Mouse (Mus musculus): Measurements from ENCODE around the gene Lgsn.

DNA sequence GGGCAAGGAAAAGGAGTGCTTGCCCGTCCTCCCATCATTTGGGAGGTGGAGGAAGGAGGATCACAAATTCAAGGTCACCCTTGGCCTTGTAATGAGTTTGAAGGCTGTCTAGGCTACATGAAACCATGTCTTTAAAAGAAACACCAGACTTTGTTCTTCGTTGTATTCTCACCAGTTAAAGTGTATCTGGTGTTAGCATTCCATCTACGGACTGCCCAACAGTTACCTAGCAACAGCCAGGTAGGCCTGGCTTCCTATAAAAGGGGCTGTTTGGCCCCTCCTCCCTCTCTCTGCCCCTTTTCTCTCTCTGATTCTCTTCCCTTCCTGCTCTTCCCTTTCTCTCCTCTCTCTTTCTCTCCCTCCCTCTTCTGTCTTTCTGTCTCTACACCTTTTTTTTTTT, 25.7 kb upstream of the Lgsn start:
- no peak for TF ChIP-seq GATA1 (IDR thresholded peaks at IDR 0.05; ENCODE audit: low read length)
- TF ChIP-seq TAL1 (IDR thresholded peaks at IDR 0.05; ENCODE audit: low read length), result no peak

Measured in erythroblast, embryonic 14.5 days (primary cell).